Mouse (Mus musculus) MEL (cell line): ENCODE data around the gene Col9a2. TPM values are rescaled to one million over a fixed set of nuclear protein-coding genes. Genes with fewer than 3 reads are reported as not detected.

ENCODE experiments used
- DNase-seq: peaks from one replicate; pipeline ENCODE4 v3.0.0; 2011; ENCODE audit warnings: low read depth, low spot score
- H3K27ac ChIP-seq: 2 replicates; pipeline ENCODE4 v1.5.1; 2012; ENCODE audit warnings: low read depth, mild to moderate bottlenecking, control low read depth, low read length, moderate library complexity; ENCODE audit not compliant: control insufficient read depth
- H3K27me3 ChIP-seq, 2 experiments: fragments of 150-350 bp in 1 of 2; sonication (generic) in 1 of 2; 2 replicates each; pipeline ENCODE4 v1.6.1; 2012; ENCODE audit warnings: low read length in 2 of 2, mild to moderate bottlenecking in 2 of 2, improper control_type of control experiment in 1 of 2, moderate library complexity in 1 of 2; ENCODE audit not compliant: insufficient read depth in 2 of 2, control insufficient read depth in 1 of 2
- H3K36me3 ChIP-seq, 2 experiments: 2 replicates each; pipeline ENCODE4 v1.6.1; 2012 to 2014; ENCODE audit warnings: low read length in 2 of 2, improper control_type of control experiment in 1 of 2, inconsistent platforms in 1 of 2, mild to moderate bottlenecking in 1 of 2; ENCODE audit not compliant: insufficient read depth in 2 of 2, control insufficient read depth in 1 of 2
- H3K4me1 ChIP-seq, 2 experiments: fragments of 150-350 bp in 1 of 2; sonication (generic) in 1 of 2; 2 replicates each; pipeline ENCODE4 v1.6.1; 2012; ENCODE audit warnings: low read length in 2 of 2, improper control_type of control experiment in 1 of 2, mild to moderate bottlenecking in 1 of 2; ENCODE audit not compliant: insufficient read depth in 2 of 2, control insufficient read depth in 1 of 2
- H3K4me3 ChIP-seq, 2 experiments: fragments of 150-350 bp in 1 of 2; sonication (generic) in 1 of 2; 2 replicates each; pipeline ENCODE4 v1.5.1; 2012; ENCODE audit warnings: low read depth in 2 of 2, low read length in 2 of 2, mild to moderate bottlenecking in 2 of 2, moderate library complexity in 2 of 2, control low read depth in 1 of 2, improper control_type of control experiment in 1 of 2; ENCODE audit not compliant: control insufficient read depth in 1 of 2, insufficient read depth in 1 of 2
- H3K79me2 ChIP-seq: 2 replicates; pipeline ENCODE4 v1.6.1; 2012; ENCODE audit warnings: mild to moderate bottlenecking, low read length, moderate library complexity; ENCODE audit not compliant: control insufficient read depth, poor library complexity, insufficient read depth
- H3K9ac ChIP-seq: 2 replicates; pipeline ENCODE4 v1.6.1; 2012; ENCODE audit warnings: low read depth, mild to moderate bottlenecking, control low read depth, low read length, moderate library complexity; ENCODE audit not compliant: control insufficient read depth, poor library complexity, severe bottlenecking
- H3K9me3 ChIP-seq: fragments of 150-350 bp; sonication (generic); replicated peaks from 2 replicates; pipeline ENCODE4 v1.6.1; 2012; ENCODE audit warnings: mild to moderate bottlenecking, low read length, improper control_type of control experiment, moderate library complexity; ENCODE audit not compliant: insufficient read depth
- BHLHE40 ChIP-seq: IDR thresholded peaks from 2 replicates; pipeline ENCODE4 v1.6.1; 2012; ENCODE audit warnings: low read depth, mild to moderate bottlenecking, inconsistent platforms, low read length, improper control_type of control experiment, borderline replicate concordance
- EP300 ChIP-seq, 2 experiments: IDR thresholded peaks; 2 replicates each; pipeline ENCODE4 v1.6.1; 2011; ENCODE audit warnings: improper control_type of control experiment in 2 of 2, low read length in 2 of 2, low read depth in 1 of 2, mild to moderate bottlenecking in 1 of 2
- ETS1 ChIP-seq: IDR thresholded peaks from 2 replicates; pipeline ENCODE4 v1.6.1; 2012; ENCODE audit warnings: low read depth, mild to moderate bottlenecking, inconsistent platforms, low read length, improper control_type of control experiment, moderate library complexity
- GATA1 ChIP-seq: IDR thresholded peaks from 2 replicates; pipeline ENCODE4 v1.6.1; 2011; ENCODE audit warnings: low read depth, low read length, improper control_type of control experiment
- HCFC1 ChIP-seq: IDR thresholded peaks from 2 replicates; pipeline ENCODE4 v1.6.1; 2012; ENCODE audit warnings: low read depth, mild to moderate bottlenecking, inconsistent platforms, low read length, improper control_type of control experiment, moderate library complexity
- JUND ChIP-seq: IDR thresholded peaks from 2 replicates; pipeline ENCODE4 v1.6.1; 2011; ENCODE audit warnings: low read depth, mild to moderate bottlenecking, improper control_type of control experiment, low read length
- KAT2A ChIP-seq: conservative IDR thresholded peaks from 2 replicates; pipeline ENCODE4 v1.6.1; 2012; ENCODE audit warnings: low read depth, low read length, improper control_type of control experiment, inconsistent platforms
- MAX ChIP-seq: IDR thresholded peaks from 2 replicates; pipeline ENCODE4 v1.6.1; 2011; ENCODE audit warnings: low read length, improper control_type of control experiment
- MAZ ChIP-seq: IDR thresholded peaks from 2 replicates; pipeline ENCODE4 v1.6.1; 2012; ENCODE audit warnings: low read depth, mild to moderate bottlenecking, inconsistent platforms, low read length, improper control_type of control experiment
- MYC ChIP-seq: IDR thresholded peaks from 2 replicates; pipeline ENCODE4 v1.6.1; 2011; ENCODE audit warnings: low read depth, mild to moderate bottlenecking, low read length, improper control_type of control experiment, moderate library complexity
- NELFE ChIP-seq: IDR thresholded peaks from 2 replicates; pipeline ENCODE4 v1.6.1; 2011; ENCODE audit warnings: low read depth, low read length, improper control_type of control experiment
- POLR2AphosphoS2 ChIP-seq: IDR thresholded peaks from 2 replicates; pipeline ENCODE4 v1.6.1; 2011; ENCODE audit warnings: low read length, improper control_type of control experiment
- RAD21 ChIP-seq: IDR thresholded peaks from 2 replicates; pipeline ENCODE4 v1.6.1; 2011; ENCODE audit warnings: mild to moderate bottlenecking, low read depth, low read length, improper control_type of control experiment
- SMC3 ChIP-seq: IDR thresholded peaks from 2 replicates; pipeline ENCODE4 v1.6.1; 2011; ENCODE audit warnings: low read depth, low read length, improper control_type of control experiment
- TAL1 ChIP-seq: IDR thresholded peaks from 2 replicates; pipeline ENCODE4 v1.6.1; 2012; ENCODE audit warnings: mild to moderate bottlenecking, inconsistent platforms, low read length, moderate library complexity, mixed read lengths
- TCF12 ChIP-seq: IDR thresholded peaks from 2 replicates; pipeline ENCODE4 v1.6.1; 2014; ENCODE audit warnings: low read depth, mild to moderate bottlenecking, inconsistent platforms, low read length, improper control_type of control experiment, moderate library complexity
- UBTF ChIP-seq: IDR thresholded peaks from 2 replicates; pipeline ENCODE4 v1.6.1; 2012; ENCODE audit warnings: low read depth, mild to moderate bottlenecking, inconsistent platforms, low read length, improper control_type of control experiment, moderate library complexity, borderline replicate concordance; ENCODE audit not compliant: insufficient read depth
- USF2 ChIP-seq, 2 experiments: IDR thresholded peaks; 2 replicates each; pipeline ENCODE4 v1.6.1; 2011 to 2012; ENCODE audit warnings: improper control_type of control experiment in 2 of 2, low read length in 2 of 2, borderline replicate concordance in 1 of 2, inconsistent platforms in 1 of 2, low read depth in 1 of 2, mild to moderate bottlenecking in 1 of 2; ENCODE audit not compliant: insufficient read depth in 1 of 2
- ZNF384 ChIP-seq: IDR thresholded peaks from 2 replicates; pipeline ENCODE4 v1.6.1; 2012; ENCODE audit warnings: low read depth, mild to moderate bottlenecking, inconsistent platforms, low read length, improper control_type of control experiment
- polyA plus RNA-seq, 2 experiments: library from polyadenylated mRNA; stranded (reverse) in 1 of 2; unstranded in 1 of 2; fragments of >175 nt in 1 of 2; fragments of >200 nt in 1 of 2; gene quantifications; 2 replicates each; pipeline versions ENCODE4 v1.2.1 to v1.2.4; 2012; ENCODE audit warnings: low replicate concordance in 2 of 2, low read depth in 1 of 2; ENCODE audit not compliant: insufficient read length in 2 of 2, insufficient read depth in 1 of 2, missing spikeins in 1 of 2
- total RNA-seq: library from RNA; depleted of rRNA; stranded (reverse); fragments of 300-350 nt; gene quantifications from 2 replicates; pipeline ENCODE4 v1.2.3, GENCODE M21; 2012

Col9a2 gene
- total and polyA plus RNA-seq, 3 experiments = 0.12 TPM; not detected in 2

DNA sequence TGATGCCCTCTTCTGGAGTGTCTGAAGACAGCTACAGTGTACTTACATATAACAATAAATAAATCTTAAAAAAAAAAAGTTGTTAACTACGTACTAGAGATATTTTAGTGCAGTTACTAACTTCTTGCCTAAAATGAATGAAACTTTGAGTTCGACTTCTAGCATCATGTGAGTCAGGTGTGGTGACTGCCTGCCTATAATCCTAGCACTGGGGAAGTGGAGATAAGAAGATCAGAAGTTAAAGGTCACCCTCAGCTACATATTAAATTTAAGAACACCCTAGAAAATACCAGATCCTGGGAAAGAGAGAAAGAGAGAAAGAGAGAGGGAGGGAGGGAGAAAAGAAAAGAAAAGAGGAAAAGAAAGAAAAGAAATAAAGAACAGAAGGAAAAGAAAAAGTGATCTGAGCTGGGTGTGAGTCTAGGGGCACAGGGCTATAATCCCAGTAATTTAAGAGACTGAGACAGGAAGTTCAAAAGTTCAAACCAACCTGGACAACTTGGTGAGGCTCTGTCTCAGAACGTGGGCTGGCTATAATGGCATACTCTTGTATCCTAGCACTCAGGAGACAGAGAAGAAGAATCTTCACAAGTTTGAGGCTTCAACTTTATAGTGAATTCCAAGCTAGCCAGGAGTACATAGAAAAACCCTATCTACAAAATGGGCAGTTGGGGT is 31.0 kb upstream of the Col9a2 start:
- peak overlapping the region; percentile 27; the same call in 1 of the 2 replicates for H3K27ac ChIP-seq
- H3K27me3 ChIP-seq = no peaks in the 10 kb centered on the region
- no peak overlapping the region for H3K4me3 ChIP-seq
- DNase-seq = no peak
- H3K9me3 ChIP-seq = no peaks in the 10 kb centered on the region
- peaks cover 71% of the 10 kb centered on the region for H3K79me2 ChIP-seq
- peak; percentile 20; the same call in 1 of the 2 replicates for TF ChIP-seq TCF12
- TF ChIP-seq MYC = no peak
- no peak for TF ChIP-seq NELFE
- peak; percentile 9; the same call in 1 of the 2 replicates for TF ChIP-seq BHLHE40
- TF ChIP-seq ETS1 = no peak
- TF ChIP-seq EP300 (IDR thresholded peaks at IDR 0.05; ENCODE audit: low read depth in 1 of 2, low read length in 2 of 2) = no peak
- TF ChIP-seq RAD21 = no peak
- no peak for TF ChIP-seq MAZ
- TF ChIP-seq JUND = no peak
- no peak overlapping the region for H3K9ac ChIP-seq
- H3K36me3 ChIP-seq = peaks cover 0 to 73% of the 10 kb centered on the region in 2 experiments; a peak in 2 of 4 replicates
- peaks cover 48 to 51% of the 10 kb centered on the region in 2 experiments for H3K4me1 ChIP-seq

DNA sequence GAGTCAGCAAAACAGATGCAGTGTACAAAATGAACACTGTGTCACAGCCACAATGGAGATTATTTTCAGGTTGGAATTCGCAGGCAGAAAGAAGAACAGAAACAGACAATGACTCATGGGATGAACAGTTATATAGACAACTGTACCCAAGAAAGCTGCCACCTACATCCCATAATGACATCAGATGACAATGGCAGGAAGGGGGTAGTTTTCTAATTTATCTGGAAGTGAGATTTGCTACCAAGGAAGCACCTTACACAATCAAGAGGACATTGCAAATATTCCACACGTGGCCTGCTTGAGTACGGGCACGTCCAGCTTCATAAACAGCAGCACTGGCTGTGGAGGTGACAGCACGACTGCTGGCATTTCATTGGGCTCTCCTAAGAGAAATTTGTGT is 30.0 kb upstream of the Col9a2 start:
- Histone ChIP-seq H3K36me3 (peaks cover 0 to 82% of the 10 kb centered on the region in 2 experiments; a peak in 2 of 4 replicates), H3K9me3 (no peaks in the 10 kb centered on the region), H3K27ac (no peak overlapping the region), H3K79me2 (peaks cover 71% of the 10 kb centered on the region), H3K9ac (no peak overlapping the region), H3K4me1 (peaks cover 56 to 61% of the 10 kb centered on the region in 2 experiments), H3K4me3 (no peak overlapping the region), H3K27me3 (no peaks in the 10 kb centered on the region)
- TF ChIP-seq MAZ (no peak), HCFC1 (no peak), UBTF (no peak), MYC (no peak), ETS1 (no peak), SMC3 (no peak), GATA1 (no peak), ZNF384 (no peak), MAX (no peak), POLR2AphosphoS2 (no peak), USF2 (IDR thresholded peaks at IDR 0.05; ENCODE audit: borderline replicate concordance in 1 of 2, insufficient read depth in 1 of 2, low read depth in 1 of 2, low read length in 2 of 2) (no peak), TAL1 (no peak), KAT2A (no peak)
- DNase-seq = no peak
